Mouse (Mus musculus) c-Kit-negative CD71-positive TER-119-positive erythroid progenitor cells, embryonic 14.5 days (primary cell): ENCODE data around the gene Slc9a6.
A peak's percentile ranks its signal among the peaks of the same experiment; 100 is the strongest.

Experiments used
- DNase-seq: peaks from one replicate; pipeline ENCODE4 v3.0.0-alpha.2; 2013; ENCODE audit warnings: low read depth, low spot score

Gene Slc9a6

GRCm38 (mm10) chrX:56609623-56610317, at the start of gene Slc9a6:
TSS of gene Slc9a6 (plus strand) at chrX:56609757.
- peak; percentile 55 for DNase-seq

- DNase-seq, result no peak
These were observed 37.1 kb upstream of the Slc9a6 start for GRCm38 (mm10) chrX:56572465-56572864.

GRCm38 (mm10) chrX:56578200-56578599, 31.4 kb upstream of the Slc9a6 start:
- no peak for DNase-seq

GRCm38 (mm10) chrX:56597219-56597886, 12.2 kb upstream of the Slc9a6 start:
- no peak for DNase-seq

- DNase-seq, result peak; percentile 76
These were observed 11.5 kb upstream of the Slc9a6 start, which contains the start of gene Mmgt1 for GRCm38 (mm10) chrX:56597887-56598640. TSS of gene Mmgt1 (minus strand) at chrX:56598069.

GRCm38 (mm10) chrX:56606536-56606935, 3.0 kb upstream of the Slc9a6 start:
- no peak for DNase-seq

- DNase-seq, result no peak
These were observed 2.4 kb upstream of the Slc9a6 start for GRCm38 (mm10) chrX:56607032-56607710.

GRCm38 (mm10) chrX:56609285-56609622, 303 bp upstream of the Slc9a6 start:
- no peak for DNase-seq

GRCm38 (mm10) chrX:56610318-56610694, 749 bp downstream of the Slc9a6 start:
- no peak for DNase-seq

- DNase-seq, result no peak
These were observed 5.7 kb downstream of the Slc9a6 start for GRCm38 (mm10) chrX:56615236-56615635.

GRCm38 (mm10) chrX:56636185-56636584, 26.6 kb downstream of the Slc9a6 start:
- no peak for DNase-seq

- DNase-seq, result no peak
These were observed 30.5 kb downstream of the Slc9a6 start for GRCm38 (mm10) chrX:56640066-56640465.

- DNase-seq, result peak; percentile 0
These were observed 40.2 kb downstream of the Slc9a6 start for GRCm38 (mm10) chrX:56649549-56650354.

- DNase-seq, result no peak
These were observed 40.7 kb downstream of the Slc9a6 start for GRCm38 (mm10) chrX:56650355-56650652.

- no peak for DNase-seq
These were observed 41.3 kb downstream of the Slc9a6 start for GRCm38 (mm10) chrX:56650885-56651284.

- no peak for DNase-seq
These were observed 42.2 kb downstream of the Slc9a6 start for GRCm38 (mm10) chrX:56651738-56652137.

- no peak for DNase-seq
These were observed 46.1 kb downstream of the Slc9a6 start for GRCm38 (mm10) chrX:56655686-56656085.

- no peak for DNase-seq
These were observed 49.7 kb downstream of the Slc9a6 start for GRCm38 (mm10) chrX:56659286-56659685.

- no peak for DNase-seq
These were observed 51.6 kb downstream of the Slc9a6 start for GRCm38 (mm10) chrX:56661143-56661542.

- DNase-seq, result no peak
These were observed 52.8 kb downstream of the Slc9a6 start for GRCm38 (mm10) chrX:56662316-56662715.

GRCm38 (mm10) chrX:56663377-56663776, 53.8 kb downstream of the Slc9a6 start:
- no peak for DNase-seq
